Mouse (Mus musculus): ENCODE measurements around the gene Epyc. TPM values are rescaled to one million over a fixed set of nuclear protein-coding genes. Genes with fewer than 3 reads are reported as not detected.

The Epyc gene
- total and polyA plus RNA-seq, 2 experiments = 0.09 TPM; not detected in 1

GRCm38 (mm10) chr10:97624381-97624780 is 19.5 kb upstream of the Epyc start:
- no peaks in the 10 kb centered on the region for H3K27me3 ChIP-seq (ENCODE audit: control insufficient read depth, insufficient read depth, low read length)
- no peak overlapping the region for H3K27ac ChIP-seq (replicated peaks; ENCODE audit: insufficient read depth, low read depth, low read length)
- WGBS = 74% methylated on average over 2 of the region's 2 CpGs

GRCm38 (mm10) chr10:97625116-97625515 is 18.8 kb upstream of the Epyc start:
- H3K4me3 ChIP-seq (ENCODE audit: insufficient read depth, low read depth, low read length) = no peak overlapping the region
- no peak overlapping the region for H3K27ac ChIP-seq (replicated peaks; ENCODE audit: insufficient read depth, low read depth, low read length)
- no peaks in the 10 kb centered on the region for H3K36me3 ChIP-seq (ENCODE audit: control insufficient read depth, insufficient read depth, low read length)
- H3K27me3 ChIP-seq (ENCODE audit: control insufficient read depth, insufficient read depth, low read length) = no peaks in the 10 kb centered on the region
- no peak for DNase-seq (ENCODE audit: extremely low read depth, low read depth, low spot score)
- TF ChIP-seq CTCF (IDR thresholded peaks at IDR 0.05; ENCODE audit: low read depth, low read length) (no peak), POLR2A (IDR thresholded peaks at IDR 0.05; ENCODE audit: extremely low read depth, insufficient read depth, low read length) (no peak)
- H3K79me2 ChIP-seq (ENCODE audit: control insufficient read depth, insufficient read depth, low read length) = no peaks in the 10 kb centered on the region
- no peaks in the 10 kb centered on the region for H3K4me1 ChIP-seq (ENCODE audit: control insufficient read depth, insufficient read depth, low read length)
- WGBS = 67% methylated on average over 4 of the region's 4 CpGs
- H3K9ac ChIP-seq (ENCODE audit: low read depth, low read length) = no peak overlapping the region

More at GRCm38 (mm10) chr10:97624381-97624780, 19.5 kb upstream of the Epyc start:
- Histone ChIP-seq H3K79me2 (ENCODE audit: control insufficient read depth, insufficient read depth, low read length) (no peaks in the 10 kb centered on the region), H3K9ac (ENCODE audit: low read depth, low read length) (no peak overlapping the region), H3K4me1 (ENCODE audit: control insufficient read depth, insufficient read depth, low read length) (no peaks in the 10 kb centered on the region), H3K36me3 (ENCODE audit: control insufficient read depth, insufficient read depth, low read length) (no peaks in the 10 kb centered on the region), H3K4me3 (ENCODE audit: insufficient read depth, low read depth, low read length) (no peak overlapping the region)
- TF ChIP-seq CTCF (IDR thresholded peaks at IDR 0.05; ENCODE audit: low read depth, low read length) (no peak), POLR2A (IDR thresholded peaks at IDR 0.05; ENCODE audit: extremely low read depth, insufficient read depth, low read length) (no peak)
- DNase-seq (ENCODE audit: extremely low read depth, low read depth, low spot score) = no peak

DNA sequence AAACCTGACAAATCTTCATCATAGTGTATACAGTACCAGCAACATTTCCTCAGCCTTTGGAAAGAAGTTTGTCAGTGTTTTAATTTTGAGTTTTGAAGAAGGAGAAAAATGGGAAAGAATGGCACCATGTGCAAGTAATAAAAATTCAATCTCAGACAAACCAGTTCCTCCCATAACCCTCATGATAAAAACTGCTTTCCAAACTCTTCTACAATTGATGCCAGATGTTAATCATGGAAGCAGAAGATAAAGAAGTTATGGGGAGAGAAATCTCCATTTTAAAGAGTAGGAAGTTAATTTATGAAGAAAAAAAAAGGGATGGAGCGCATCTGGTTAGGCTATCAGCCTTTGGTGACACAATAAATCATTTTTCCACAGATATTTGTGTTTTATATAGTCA is 17.3 kb upstream of the Epyc start:
- Histone ChIP-seq H3K9ac (ENCODE audit: low read depth, low read length) (no peak overlapping the region), H3K27me3 (ENCODE audit: control insufficient read depth, insufficient read depth, low read length) (no peaks in the 10 kb centered on the region), H3K4me3 (ENCODE audit: insufficient read depth, low read depth, low read length) (no peak overlapping the region), H3K4me1 (ENCODE audit: control insufficient read depth, insufficient read depth, low read length) (no peaks in the 10 kb centered on the region), H3K36me3 (ENCODE audit: control insufficient read depth, insufficient read depth, low read length) (no peaks in the 10 kb centered on the region), H3K79me2 (ENCODE audit: control insufficient read depth, insufficient read depth, low read length) (no peaks in the 10 kb centered on the region), H3K27ac (replicated peaks; ENCODE audit: insufficient read depth, low read depth, low read length) (no peak overlapping the region)
- WGBS = 86% methylated on average over 1 of the region's 1 CpGs
- TF ChIP-seq POLR2A (IDR thresholded peaks at IDR 0.05; ENCODE audit: extremely low read depth, insufficient read depth, low read length) = no peak
- no peak for TF ChIP-seq CTCF (IDR thresholded peaks at IDR 0.05; ENCODE audit: low read depth, low read length)
- DNase-seq (ENCODE audit: extremely low read depth, low read depth, low spot score) = no peak

- DNase-seq (ENCODE audit: extremely low read depth, low read depth, low spot score) = no peak
- no peaks in the 10 kb centered on the region for H3K27me3 ChIP-seq (ENCODE audit: control insufficient read depth, insufficient read depth, low read length)
- 84% methylated on average over 3 of the region's 3 CpGs for WGBS
- TF ChIP-seq CTCF (IDR thresholded peaks at IDR 0.05; ENCODE audit: low read depth, low read length) (no peak), POLR2A (IDR thresholded peaks at IDR 0.05; ENCODE audit: extremely low read depth, insufficient read depth, low read length) (no peak)
- H3K4me1 ChIP-seq (ENCODE audit: control insufficient read depth, insufficient read depth, low read length) = no peaks in the 10 kb centered on the region
- no peaks in the 10 kb centered on the region for H3K79me2 ChIP-seq (ENCODE audit: control insufficient read depth, insufficient read depth, low read length)
- H3K4me3 ChIP-seq (ENCODE audit: insufficient read depth, low read depth, low read length) = no peak overlapping the region
- no peak overlapping the region for H3K9ac ChIP-seq (ENCODE audit: low read depth, low read length)
- H3K36me3 ChIP-seq (ENCODE audit: control insufficient read depth, insufficient read depth, low read length) = no peaks in the 10 kb centered on the region
- H3K27ac ChIP-seq (replicated peaks; ENCODE audit: insufficient read depth, low read depth, low read length) = no peak overlapping the region
Observed at GRCm38 (mm10) chr10:97631061-97631460, 12.8 kb upstream of the Epyc start.

- H3K36me3 ChIP-seq (ENCODE audit: control insufficient read depth, insufficient read depth, low read length) = no peaks in the 10 kb centered on the region
- no peaks in the 10 kb centered on the region for H3K4me1 ChIP-seq (ENCODE audit: control insufficient read depth, insufficient read depth, low read length)
- no peaks in the 10 kb centered on the region for H3K27me3 ChIP-seq (ENCODE audit: control insufficient read depth, insufficient read depth, low read length)
- DNase-seq (ENCODE audit: extremely low read depth, low read depth, low spot score) = no peak
- H3K79me2 ChIP-seq (ENCODE audit: control insufficient read depth, insufficient read depth, low read length) = no peaks in the 10 kb centered on the region
- no peak overlapping the region for H3K27ac ChIP-seq (replicated peaks; ENCODE audit: insufficient read depth, low read depth, low read length)
- TF ChIP-seq POLR2A (IDR thresholded peaks at IDR 0.05; ENCODE audit: extremely low read depth, insufficient read depth, low read length) (no peak), CTCF (IDR thresholded peaks at IDR 0.05; ENCODE audit: low read depth, low read length) (no peak)
- 77% methylated on average over 2 of the region's 2 CpGs for WGBS
- no peak overlapping the region for H3K9ac ChIP-seq (ENCODE audit: low read depth, low read length)
- no peak overlapping the region for H3K4me3 ChIP-seq (ENCODE audit: insufficient read depth, low read depth, low read length)
Observed at GRCm38 (mm10) chr10:97641926-97642325, 1.9 kb upstream of the Epyc start.

DNA sequence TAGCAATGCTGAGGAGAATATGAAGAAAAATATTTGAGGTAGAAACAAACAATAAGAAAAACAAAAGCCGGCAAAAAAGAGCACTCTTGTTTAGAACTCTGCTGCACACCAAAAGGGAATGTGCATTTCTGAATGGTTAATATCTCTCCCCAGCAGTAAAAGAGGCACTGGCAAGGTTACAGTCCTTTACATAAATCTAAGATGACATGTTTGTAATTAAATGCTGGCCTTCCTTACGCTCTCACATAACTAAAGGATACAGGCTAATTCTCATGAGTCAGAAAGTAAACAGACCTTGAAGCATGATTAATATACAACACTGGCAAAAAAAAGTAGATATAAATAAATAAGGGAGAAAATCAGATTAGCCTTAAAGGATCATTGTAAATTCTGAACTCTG is 6.5 kb downstream of the Epyc start:
- no peaks in the 10 kb centered on the region for H3K79me2 ChIP-seq (ENCODE audit: control insufficient read depth, insufficient read depth, low read length)
- TF ChIP-seq POLR2A (IDR thresholded peaks at IDR 0.05; ENCODE audit: extremely low read depth, insufficient read depth, low read length) = no peak
- no peaks in the 10 kb centered on the region for H3K36me3 ChIP-seq (ENCODE audit: control insufficient read depth, insufficient read depth, low read length)
- H3K4me1 ChIP-seq (ENCODE audit: control insufficient read depth, insufficient read depth, low read length) = no peaks in the 10 kb centered on the region
- no peaks in the 10 kb centered on the region for H3K27me3 ChIP-seq (ENCODE audit: control insufficient read depth, insufficient read depth, low read length)
- no peak for DNase-seq (ENCODE audit: extremely low read depth, low read depth, low spot score)
- H3K9ac ChIP-seq (ENCODE audit: low read depth, low read length) = no peak overlapping the region
- no peak overlapping the region for H3K4me3 ChIP-seq (ENCODE audit: insufficient read depth, low read depth, low read length)
- no peak overlapping the region for H3K27ac ChIP-seq (replicated peaks; ENCODE audit: insufficient read depth, low read depth, low read length)
- 84% methylated on average over 2 of the region's 2 CpGs for WGBS
